Mouse (Mus musculus) erythroblast, embryonic 14.5 days (primary cell): ENCODE results near the gene E330021D16Rik.

ENCODE experiments used
- GATA1 ChIP-seq: IDR thresholded peaks from 2 replicates; pipeline ENCODE4 v1.6.1; 2012; ENCODE audit warnings: low read length, inconsistent platforms, mixed read lengths
- TAL1 ChIP-seq: IDR thresholded peaks from 3 replicates; pipeline ENCODE4 v1.6.1; 2012; ENCODE audit warnings: low read length, inconsistent platforms, mixed read lengths

GRCm38 (mm10) chr6:136358471-136358870, 56.9 kb downstream of the E330021D16Rik start:
- TF ChIP-seq GATA1 (no peak), TAL1 (no peak)
